Mouse (Mus musculus): ENCODE data around the gene Ntn5. TPM values are rescaled to one million over a fixed set of nuclear protein-coding genes. Genes with fewer than 3 reads are reported as not detected.
"Not testable (repeated sequence)": the region's sequence is repeated elsewhere in the genome, so short reads cannot be mapped to it uniquely, and the experiment has no call there.

The Ntn5 gene
- total RNA-seq, 2 experiments from 2014 or later: 0.39 TPM; not detected in 1

DNA sequence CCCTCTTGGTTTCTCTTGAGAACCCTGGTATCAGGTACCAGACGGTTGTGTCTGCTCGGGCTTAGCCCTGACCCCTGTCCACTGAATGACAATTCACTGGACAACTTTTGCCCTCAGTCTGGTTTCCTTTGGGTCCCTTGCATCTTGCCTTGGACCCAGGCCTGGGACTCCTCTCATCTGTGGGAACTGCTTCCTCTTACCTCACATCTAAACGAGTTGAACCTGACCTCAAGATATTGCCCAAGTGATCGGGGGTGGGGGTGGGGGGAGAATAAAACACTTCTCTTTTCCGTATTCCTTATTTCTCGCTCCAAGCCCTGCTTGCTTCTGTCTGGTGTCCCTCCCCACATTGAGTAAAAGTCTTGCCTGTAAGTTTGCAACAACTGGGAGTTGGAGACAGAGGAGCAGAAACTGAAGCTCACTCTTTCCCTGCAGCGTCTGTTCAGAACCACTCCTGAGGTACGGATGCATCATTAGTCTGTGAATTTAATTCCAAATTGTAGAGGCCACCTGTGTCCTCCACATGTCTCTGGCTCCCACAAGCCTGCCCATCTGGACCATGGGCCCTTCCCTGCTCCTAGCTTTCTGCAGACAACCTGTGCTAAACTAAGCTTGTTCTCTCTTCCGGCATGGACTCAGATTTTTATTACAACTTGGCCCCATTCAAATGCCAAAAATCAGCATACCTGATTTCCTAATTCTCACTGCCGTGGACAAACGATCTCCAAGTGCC is 22.9 kb upstream of the Ntn5 start:
- no peak for DNase-seq

DNA sequence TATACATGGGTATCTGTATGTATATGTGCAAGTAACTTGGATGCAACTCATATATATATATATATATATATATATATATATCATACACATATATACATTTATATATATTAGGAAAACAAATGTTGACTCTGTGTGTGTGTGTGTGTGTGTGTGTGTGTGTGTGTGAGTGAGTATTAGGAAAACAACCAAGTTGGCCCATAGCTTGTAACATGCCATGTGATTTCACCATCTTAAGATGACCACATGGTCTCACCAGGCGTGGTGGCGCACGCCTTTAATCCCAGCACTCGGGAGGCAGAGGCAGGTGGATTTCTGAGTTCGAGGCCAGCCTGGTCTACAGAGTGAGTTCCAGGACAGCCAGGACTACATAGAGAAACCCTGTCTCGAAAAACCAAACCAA is 22.1 kb upstream of the Ntn5 start:
- not testable (repeated sequence) for DNase-seq

DNA sequence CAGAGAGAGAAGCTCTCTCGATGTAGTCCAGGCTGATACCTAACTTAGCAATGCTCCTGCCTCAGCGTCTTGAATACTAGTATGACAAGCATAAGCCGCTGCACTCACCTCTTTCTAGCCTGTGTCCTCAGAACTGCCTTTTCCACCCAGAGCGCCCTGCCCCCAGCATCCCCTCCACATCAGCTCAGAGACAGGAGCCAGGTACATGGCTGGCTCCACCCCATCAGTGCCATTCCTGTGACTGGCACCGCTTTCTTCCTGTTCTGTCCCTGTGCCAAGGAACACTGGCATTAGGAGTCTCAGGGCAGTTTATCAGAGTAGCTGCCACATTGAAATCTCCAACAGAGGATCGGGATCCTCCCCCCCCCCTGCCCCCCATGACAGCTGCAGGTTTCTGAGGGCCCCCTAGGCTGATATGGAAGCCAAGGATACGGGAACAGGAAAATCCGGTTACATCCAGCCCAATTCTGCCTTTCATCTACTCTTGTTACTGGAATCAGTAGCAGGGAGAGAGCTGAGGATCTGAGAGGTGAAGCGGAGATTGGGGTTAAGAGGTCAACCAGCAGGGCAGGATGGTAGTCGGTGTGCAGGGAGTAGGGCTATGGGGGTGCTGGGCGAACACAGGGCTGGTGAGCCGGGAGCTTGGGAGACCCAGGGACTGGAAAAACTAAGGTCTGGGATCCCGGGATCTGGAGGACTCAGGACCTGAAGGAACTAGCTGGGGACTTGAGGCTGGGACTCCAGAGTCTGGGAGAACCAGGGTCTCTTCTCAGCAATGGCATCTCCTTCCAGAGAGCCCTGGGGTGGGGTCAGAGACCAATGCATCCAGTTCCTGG is 18.3 kb upstream of the Ntn5 start:
- no peak for DNase-seq

DNA sequence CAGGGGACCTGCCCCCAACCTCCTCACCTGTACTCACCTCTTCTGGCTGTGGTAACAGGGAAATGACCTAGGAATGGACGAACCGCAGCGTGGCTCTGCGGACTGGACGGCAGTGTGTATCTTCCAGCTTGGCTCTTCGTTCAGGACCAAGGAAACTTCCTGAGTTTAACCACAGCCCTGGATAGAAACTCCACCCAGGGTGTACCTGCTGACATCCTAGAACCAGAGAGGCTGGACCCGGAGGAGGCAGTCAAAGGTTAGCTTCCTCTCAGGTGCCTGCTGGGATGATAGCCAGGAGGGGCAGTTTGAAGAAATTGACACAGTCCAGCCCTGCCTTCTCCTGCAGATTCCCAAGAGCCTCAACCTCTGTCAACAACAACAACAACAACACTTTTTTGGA is 17.7 kb upstream of the Ntn5 start, which contains the start of gene Fut2:
TSS of gene Fut2 (minus strand) at position 234 of the 400 bp plus-strand sequence.
- DNase-seq: no peak

DNA sequence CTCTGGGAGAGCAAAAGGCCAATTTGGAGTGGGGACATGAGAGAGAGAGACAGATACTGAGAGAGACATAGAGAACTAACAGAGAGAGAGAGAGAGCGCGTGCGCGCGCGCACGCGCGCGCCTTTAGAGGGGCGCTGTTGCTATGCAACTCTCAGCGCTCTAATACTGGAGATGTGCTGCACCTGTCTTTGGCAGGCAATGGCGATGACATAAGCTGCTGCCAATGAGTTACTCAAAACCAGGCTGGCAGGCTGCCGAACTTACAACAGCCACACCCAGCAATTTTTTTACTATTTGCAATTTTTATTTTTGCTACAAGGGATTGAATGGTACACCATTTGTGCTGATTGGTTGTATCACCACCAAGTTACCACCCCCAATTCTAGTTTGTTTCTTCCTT is 16.1 kb upstream of the Ntn5 start:
- DNase-seq: no peak

DNA sequence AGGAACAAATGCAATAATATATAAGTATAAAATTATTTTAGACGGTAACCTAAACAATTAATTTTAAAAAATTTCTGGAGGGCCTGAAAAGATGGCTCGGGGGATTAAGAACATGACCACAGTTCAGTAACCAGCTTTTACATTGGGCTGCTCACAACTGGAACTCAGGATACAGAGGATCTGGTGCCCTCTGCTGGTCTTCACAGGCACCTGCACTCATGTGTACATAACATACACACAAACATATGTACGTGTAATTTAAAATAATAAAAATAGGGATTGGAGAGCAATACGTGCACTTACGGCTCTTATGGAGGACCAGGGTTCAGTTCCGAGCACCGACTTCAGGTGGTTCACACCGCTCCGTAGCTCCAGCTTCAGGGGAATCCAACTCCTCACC is 14.9 kb upstream of the Ntn5 start:
- DNase-seq: no peak

DNA sequence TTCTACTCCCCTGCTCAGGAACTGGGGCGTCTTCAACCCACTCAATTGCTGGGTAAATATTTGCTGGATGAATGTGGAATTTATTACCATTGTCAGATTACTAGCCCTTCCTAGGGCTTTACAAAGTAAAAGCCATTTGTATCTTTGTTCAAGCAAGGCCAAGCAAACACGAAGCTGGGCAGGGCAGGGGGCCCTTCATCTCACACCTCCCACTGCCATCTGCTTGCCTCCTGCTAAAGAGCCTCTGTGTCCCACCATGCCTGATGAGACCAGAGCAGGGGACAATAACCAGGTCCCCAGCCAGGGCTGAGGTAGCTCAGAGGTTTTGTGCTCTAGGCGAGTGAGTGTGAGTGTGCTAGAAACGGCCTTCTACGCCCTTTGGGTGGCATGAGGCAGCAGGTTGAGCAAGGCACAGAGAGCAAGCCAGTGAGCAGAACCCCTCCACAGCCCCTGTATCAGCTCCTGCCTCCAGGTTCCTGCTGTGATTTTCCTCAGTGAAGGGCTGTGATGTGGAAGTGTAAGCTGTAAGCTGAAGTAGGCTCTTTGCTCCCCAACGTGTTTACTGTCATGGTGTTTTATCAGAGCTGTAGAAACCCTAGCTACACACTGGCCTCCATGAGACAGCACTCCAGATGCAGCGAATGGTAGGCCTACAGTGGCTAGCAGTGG is 6.1 kb upstream of the Ntn5 start:
- no peak for DNase-seq

DNA sequence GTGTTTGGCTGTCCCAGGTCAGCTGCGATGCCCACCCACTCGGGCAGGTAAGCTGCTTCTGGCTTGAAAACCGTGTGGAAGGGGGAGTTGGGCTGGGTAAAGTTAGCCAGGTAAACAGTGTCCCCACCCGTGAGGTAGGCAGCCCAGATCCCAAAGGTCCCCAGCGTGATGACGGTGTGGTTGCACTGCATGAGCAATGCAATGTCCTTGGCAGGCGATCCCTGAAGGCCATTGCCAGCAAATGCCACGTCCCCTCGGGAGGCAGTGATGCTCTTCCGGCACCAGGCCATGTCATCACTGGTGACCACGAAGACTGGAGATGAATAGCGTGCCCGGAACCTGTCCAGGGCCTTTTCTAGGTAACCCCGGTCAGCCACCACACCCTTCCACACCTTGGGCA is 5.3 kb upstream of the Ntn5 start:
- peak; percentile 59 for DNase-seq

DNA sequence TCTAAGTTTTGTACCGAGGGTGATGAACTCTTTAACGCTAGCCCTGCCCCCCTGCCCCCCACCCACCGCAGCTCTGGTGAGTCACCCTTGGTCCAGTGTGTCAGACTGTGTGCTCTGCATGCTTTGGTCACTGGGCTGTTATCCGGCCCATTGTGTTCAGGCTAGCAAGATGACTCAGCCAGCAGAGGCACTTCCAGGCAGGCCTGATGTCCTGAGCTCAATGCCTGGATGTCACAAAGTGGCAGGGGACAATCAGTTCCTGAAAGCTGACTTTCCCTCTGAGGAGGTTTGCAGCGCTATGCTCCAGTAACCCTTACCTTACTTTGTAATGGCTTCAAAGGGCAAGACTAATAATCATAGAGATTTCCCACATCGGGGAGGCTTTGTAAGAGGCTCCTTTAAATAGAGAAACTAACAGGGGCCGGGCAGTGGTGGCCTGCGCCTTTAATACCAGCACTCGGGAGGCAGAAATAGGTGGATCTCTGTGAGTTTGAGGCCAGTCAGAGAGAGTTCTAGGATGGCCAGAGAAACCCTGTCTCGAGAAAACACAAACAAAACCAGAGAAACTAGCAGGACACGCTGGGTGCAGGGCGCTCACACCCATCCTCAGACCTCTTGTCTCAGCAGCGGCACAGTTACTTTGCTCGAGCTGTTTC is 3.7 kb upstream of the Ntn5 start:
- peak; percentile 66 for DNase-seq

DNA sequence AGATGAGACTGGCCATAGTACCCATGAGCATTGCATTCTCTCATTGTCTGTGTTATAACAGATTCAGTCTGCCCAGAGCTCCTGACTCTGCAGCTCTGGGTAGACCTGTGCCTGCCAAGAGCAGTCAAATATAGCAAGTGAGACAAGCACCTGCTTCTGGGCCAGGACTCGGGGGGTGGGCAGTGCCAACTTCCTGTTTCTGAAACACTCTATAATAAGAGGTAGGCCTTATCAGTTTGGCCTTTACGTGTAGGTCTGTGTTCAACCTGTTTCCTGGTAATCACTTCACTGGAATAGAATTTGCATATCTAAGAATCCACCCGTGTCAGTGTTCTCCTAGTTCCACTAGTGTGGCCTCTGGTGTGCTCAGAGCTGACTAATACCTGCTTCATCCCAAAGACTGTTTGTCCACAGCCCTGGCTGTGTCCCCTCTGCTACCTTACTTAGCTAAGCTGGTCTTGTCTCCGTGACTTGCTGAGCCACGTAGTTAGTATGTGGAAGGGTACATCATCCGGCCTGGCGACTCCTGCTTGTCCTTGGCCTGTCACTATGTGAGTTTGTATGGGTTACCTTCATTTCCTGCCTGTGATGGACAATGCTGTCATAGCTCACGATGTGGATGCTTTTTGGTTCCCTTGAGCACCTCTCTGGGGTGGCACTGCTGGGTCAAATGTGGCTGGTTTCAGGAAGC is 2.6 kb upstream of the Ntn5 start:
- DNase-seq: no peak

DNA sequence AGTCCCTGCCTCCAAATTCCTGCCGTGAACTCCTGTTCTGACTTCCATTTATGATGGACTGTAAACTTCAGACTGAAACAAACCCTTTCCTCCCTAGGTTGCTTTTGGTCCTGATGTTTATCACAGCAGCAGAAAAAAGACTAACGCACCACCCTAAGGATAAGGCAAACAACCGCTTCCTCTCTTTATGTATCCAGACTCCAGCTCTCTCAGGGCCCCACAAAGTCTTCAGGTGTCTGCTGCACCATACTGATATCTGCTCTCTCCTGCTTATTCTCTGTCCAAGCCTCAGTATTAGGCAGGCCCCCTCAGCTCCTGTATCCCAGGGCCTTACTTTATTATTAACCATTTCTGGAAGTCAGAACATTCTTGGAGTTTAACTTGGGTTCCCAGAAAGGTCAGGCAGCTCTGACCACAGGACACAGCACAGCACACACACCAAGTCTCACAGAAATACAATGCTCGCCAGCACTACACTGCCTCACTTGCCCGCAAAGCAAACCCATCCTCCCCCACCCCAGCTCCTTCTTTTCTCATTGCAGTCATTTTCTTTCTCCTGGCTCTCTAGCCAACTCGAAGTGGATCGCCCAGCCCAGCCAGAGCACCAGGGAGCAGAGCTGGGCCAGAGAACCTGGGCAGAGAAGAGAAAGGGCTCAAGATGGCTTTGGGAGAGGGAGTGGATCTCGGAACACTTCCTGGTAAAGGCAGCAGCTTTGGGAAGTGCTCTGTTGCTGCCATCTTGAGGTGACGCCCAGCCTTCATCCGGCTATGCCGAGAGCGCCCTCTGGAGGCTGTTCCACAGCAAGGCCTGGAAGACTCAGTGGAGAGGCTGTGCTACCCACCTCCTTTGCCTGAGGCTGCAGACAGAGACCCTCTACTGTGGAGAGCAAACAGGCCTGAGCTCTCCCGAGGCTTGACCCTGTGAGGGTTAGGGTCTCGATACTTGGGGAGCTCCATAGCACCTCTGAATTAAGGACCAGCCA is 1.4 kb upstream of the Ntn5 start:
- peak; percentile 92 for DNase-seq

DNA sequence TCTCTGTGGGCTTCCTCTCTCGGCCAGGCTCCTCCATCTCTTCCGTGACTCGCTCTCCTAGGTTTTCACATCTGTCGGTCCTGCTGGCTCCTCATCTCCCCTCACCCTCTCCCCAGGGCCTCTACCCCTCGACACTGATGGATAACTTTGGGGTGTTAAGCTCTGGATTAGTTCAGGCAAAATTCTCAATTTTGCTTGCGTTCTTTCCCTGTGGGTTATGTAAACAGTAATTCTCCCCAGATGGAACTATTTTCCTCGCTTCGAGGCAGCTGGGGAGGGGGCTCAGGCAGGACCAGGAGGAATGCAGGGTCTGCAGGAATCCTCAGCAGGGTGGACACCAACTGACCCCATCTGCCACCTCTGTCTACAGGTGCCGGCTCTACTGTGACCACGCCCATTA is 2.0 kb downstream of the Ntn5 start:
- no peak for DNase-seq

DNA sequence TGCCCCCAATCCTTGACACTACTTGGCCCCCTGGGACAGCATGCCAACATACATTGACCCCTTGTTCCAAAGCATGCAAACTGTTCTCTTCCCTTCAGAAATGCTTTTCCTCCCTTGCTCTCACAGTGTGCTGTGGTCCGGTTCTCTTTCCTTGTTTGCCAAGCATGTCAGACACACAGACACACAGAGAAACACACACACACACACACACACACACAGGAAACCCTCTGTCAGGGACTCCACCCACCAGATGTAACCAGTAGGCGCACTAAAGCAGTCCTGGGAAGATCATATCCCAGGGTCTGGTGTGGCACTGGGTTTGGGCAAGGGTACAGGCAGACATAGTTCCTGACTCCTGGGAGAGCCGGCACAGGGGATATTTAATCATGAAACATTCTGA is 3.0 kb downstream of the Ntn5 start:
- peak; percentile 4 for DNase-seq

DNA sequence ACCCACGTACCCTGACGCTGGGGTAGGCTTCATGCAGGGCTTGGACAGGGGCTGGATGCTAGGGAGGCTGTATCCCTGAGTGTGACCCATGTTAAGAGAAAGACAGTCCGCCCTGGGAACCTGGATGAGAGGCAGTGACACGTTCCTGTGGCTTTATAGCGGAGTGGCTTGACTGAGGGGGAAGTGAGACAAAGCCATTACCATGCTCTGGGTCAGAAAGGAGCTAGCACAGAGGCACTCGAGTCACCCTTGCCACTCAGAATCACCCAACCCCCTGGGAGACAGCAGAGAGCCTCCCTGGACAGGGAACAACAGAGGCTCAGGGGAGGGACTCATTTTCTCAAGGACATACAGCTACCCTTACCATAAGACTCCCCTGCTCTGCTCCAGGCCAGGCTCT is 5.3 kb downstream of the Ntn5 start:
- DNase-seq: no peak

DNA sequence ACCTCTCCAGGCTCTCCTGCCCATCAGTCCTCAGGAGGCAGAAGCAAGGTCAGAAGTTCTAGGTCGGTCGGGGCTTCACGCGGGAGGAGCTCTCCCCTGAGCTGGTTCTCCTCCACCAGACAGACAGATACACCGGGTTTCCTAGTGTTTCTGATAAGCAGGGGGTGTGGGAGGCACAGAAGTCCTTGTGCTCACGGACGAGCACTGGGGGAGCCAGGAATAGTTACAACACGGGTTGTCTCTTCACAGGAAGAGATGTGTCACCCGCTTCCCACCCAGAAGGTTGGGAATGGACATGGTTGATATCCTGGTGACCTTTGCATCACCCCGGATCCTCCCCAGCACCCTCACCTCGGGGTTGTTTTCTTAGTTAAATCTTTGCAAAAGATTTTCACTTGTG is 6.0 kb downstream of the Ntn5 start:
- DNase-seq: peak; percentile 15

DNA sequence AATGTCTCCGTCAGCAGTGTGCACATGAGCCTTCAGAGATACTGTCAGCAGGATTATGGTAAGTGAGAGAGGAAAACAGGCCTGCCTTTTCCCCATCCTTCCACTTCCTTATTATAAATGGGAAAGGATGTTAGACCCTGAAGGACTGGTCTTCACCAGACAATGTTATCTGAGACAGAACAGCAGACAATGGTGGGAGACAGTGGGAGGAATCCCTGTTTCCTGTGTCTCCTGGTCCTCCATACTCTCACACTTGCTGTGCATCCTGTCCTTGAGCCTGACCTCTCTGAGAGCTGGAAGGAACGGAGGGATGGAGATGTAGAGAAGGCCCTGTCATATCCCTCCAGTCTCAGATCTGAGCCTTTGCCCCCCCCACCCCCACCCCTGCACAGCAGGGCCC is 8.5 kb downstream of the Ntn5 start:
- no peak for DNase-seq

DNA sequence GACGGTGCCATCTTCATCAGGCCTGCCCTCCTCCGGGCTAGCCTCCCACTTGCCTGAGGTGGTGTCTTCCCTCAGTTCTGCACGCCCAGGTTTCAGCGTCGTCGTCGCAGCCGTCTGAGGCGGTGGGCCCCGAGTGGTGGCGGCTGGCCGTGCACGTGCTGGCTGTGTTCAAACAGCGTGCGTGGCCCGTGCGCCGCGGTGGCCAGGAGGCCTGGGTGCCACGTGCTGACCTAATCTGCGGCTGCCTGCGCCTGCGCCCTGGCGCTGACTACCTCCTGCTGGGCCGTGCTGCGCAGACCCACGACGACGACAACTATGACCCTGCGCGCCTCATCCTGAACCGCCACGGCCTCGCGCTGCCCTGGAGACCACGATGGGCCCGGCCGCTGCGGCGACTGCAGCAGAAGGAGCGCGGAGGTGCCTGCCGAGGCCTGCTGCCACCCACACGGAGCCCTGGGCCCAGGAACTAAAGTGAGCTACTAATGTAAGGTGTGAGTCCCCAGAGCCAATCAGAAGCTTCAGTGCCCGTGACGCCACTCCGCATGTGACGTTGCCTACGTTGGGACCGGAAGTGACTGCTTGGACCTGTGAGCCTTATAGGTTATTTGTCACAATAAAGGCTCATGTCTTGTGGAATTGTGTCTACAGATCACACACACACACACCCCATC is 10.2 kb downstream of the Ntn5 start, which contains the start of gene Sec1:
TSS of gene Sec1 (minus strand) at position 482 of the 671 bp plus-strand sequence.
- DNase-seq: no peak

DNA sequence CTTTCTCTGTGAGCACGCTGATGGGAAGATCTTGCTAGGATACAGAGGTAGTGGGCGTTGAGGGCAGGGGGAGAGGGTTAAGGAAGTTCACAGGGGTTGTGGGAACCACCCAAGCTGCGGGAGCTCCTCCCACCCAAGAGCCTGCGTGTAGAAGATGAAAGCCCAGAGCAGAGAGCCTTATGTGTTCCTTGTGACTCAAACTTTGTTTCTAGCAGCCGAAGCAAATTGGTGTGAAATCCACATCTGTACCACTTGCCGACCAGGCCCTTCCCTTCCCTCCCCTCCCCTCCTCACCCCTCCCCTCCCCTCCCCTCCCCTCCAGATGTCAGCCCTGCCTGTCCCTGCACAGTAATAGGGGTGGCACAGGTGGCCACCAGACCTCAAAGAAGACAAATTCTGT is 11.3 kb downstream of the Ntn5 start:
- no peak for DNase-seq

DNA sequence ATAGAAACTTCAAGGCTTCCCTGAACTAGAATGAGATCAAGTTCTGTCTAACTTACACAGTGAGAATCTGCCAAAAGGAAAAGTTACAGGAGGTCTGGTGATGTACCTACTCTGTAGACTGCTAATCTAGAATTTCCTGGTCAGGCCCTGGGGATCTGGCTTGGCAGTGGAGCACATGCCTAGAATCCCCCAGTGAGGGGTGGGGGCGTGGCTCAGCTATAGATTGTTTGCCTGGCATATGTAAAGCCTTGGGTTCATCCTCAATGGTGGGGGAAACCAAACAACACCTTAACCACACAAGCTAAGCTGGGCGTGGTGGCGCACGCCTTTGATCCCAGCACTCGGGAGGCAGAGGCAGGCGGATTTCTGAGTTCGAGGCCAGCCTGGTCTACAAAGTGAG is 14.1 kb downstream of the Ntn5 start:
- no peak for DNase-seq

DNA sequence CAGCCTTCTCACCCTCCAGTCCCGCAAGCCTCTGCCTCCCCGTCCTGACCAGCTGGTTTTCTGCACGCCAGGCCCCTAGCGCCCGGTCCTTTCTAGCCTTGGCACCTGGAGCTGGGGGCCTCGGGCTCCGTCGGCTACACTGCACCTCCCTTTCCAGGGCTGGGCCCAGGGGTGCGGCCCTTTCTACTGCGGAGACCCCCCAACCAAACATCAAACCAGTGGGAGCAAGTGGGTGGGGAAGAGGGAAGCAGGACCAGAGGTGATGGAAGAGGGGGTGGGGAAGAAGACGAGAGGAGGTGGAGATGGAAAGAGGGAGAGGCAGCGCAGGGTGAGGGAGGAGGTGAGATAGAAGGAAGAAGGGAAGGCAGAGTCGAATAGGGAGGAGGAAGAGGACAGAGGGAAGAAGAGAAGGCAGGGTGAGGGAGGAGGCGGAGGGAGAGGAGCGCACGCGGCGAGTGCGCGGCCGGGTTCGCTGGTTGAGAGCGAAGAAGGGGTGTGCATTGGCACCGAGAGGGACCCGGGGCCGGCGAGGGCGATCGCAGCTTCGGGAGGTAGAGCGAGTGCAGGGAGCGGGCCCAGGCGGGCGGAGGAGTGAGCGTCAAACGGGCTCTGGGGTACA is 15.8 kb downstream of the Ntn5 start, which contains the start of gene Car11:
TSS of gene Car11 (plus strand) at position 321 of the 619 bp plus-strand sequence.
- DNase-seq: no peak
